Mouse (Mus musculus): ENCODE measurements at regions not wholly inside any gene's neighbourhood (a gene's known extent, or its start where the extent isn't known, plus 50 kb on each side); places are given as distances from the start of the nearest gene placed in this dataset.

GRCm38 (mm10) chr6:146019699-146020098 lies 88.3 kb downstream of the Sspn start:
- in situ Hi-C loops (cut with MboI, MseI), result loop anchor here (10.0 kb wide), 6 partner anchors 115 to 495 kb away; no protein-coding TSS in a partner anchor

All from T-helper 2 cell (primary cell).